Mouse (Mus musculus): ENCODE results near the gene Egfl8.

The Egfl8 gene

DNA sequence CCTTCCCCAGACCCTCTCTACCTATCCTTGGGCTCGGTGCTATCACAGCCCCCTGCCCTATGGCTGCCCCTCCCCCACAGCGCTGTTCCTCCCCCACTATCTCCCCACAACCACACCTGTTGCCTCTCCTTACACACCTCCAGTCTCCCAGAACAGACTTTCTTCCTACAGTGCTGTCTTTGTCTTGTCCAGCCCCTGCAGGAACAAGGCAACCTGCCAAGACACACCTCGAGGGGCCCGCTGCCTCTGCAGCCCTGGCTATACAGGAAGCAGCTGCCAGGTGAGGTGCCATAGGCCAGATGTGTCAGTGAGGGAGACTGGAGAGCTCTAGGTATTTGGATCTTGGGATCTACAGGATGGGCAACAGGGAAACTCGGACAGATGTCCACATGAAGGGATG lies 39.2 kb downstream of the Egfl8 start:
- no peak for DNase-seq (ENCODE audit: low spot score)

DNA sequence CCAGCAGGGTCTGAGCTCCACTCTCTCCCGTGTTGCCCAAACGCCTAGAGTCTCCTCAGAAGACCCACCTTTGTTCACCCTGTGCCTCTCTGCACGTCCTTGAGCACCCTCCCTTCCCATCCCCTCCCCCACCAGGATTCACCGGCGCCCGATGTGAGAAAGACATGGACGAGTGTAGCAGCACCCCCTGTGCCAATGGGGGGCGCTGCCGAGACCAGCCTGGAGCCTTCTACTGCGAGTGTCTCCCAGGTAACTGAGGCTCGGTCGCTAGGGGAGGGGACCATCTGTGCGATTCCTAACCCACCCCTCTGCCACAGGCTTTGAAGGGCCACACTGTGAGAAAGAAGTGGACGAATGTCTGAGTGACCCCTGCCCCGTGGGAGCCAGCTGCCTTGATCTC lies 43.4 kb downstream of the Egfl8 start:
- DNase-seq (ENCODE audit: low spot score): no peak

DNA sequence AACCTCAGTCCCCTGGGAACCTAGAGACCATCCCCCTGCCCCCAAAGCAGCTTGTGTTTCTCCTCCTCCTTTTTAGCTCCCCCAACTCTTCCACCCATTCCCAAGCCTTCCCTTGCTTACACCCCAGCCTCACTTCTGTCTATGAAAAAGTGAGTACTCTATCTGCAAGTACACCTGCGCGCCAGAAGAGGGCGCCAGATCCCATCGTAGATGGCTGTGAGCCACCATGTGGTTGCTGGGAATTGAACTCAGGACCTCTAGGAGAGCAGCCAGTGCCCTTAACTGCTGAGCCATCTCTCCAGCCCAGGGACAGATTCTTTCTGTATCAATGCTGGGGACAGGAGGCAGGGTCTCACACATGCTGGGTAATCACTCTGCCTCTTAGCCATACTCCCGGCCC lies 43.9 kb downstream of the Egfl8 start:
- no peak for DNase-seq (ENCODE audit: low spot score)

DNA sequence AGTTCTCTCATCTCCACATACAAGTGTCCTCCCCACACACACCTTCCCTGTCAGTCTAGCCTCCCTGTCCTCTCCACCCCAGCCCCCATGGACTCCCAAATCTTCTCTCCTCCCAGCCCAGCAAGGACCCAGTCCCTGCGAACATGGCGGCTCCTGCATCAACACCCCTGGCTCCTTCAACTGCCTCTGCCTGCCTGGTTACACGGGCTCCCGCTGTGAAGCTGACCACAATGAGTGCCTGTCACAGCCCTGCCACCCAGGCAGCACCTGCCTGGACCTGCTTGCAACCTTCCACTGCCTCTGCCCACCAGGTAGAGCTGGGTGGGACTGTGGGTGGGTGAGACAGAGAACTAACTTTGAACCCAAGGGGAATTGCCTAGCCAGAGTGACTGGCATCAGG lies 45.9 kb downstream of the Egfl8 start:
- DNase-seq (ENCODE audit: low spot score): no peak

DNA sequence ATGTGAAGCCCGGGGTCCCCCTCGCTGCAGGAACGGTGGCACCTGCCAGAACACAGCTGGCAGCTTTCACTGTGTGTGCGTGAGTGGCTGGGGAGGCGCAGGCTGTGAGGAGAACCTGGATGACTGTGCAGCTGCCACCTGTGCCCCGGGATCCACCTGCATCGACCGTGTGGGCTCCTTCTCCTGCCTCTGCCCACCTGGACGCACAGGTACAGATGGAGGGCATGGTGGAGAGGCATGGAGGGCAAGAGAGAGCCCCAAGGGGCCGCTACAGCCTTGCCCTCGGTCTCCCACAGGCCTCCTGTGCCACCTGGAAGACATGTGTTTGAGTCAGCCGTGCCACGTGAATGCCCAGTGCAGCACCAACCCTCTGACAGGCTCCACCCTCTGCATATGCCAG lies 47.4 kb downstream of the Egfl8 start:
- no peak for DNase-seq (ENCODE audit: low spot score)

DNA sequence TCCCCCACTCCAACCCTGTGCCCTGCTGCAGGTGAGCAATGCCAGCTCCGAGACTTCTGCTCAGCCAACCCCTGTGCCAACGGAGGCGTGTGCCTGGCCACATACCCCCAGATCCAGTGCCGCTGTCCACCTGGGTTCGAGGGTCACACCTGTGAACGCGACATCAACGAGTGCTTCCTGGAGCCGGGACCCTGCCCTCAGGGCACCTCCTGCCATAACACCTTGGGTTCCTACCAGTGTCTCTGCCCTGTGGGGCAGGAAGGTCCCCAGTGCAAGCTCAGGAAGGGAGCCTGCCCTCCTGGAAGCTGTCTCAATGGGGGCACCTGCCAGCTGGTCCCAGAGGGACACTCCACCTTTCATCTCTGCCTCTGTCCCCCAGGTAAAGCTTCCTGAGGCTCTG lies 48.5 kb downstream of the Egfl8 start:
- DNase-seq (ENCODE audit: low spot score): no peak

DNA sequence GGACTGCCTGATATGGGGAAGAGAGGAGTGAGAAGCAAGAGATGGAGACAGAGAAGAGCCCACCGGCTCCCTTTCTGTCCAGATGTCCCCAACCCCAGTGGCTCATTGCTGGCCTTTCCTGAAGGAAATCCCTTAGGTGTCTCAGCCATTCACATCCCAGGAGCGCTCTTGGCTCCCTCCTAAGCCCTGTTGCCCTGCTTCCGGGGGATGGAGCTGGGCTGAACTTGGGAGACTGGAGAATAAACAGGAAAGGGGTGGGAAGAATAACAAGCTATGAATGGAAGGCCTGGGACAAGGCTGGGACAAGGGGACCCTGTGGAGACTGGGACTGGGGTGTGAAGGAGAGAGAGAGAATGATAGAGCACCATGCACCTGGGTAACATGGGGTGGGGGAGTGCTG lies 51.0 kb downstream of the Egfl8 start:
- DNase-seq (ENCODE audit: low spot score): no peak

DNA sequence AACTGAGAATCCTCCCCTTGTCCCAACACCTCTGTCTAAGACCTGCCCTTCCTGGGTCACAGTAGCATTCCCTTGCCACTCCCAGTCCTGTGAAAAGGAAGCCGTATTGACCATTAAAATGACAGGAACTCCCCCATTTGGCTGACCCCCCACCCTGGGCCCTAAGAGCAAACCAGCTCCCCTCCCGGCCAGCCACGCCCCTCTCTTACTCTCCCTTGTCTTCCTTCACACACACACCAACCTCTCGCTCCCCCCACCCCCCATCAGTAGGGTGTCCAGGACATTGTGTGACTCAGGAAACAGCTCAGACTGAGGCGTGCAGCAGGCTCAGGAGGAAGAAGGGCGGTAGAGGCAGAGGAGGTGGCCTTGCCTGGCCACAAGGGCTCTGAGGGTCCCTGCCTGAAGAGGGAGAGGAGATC lies 51.8 kb downstream of the Egfl8 start, which contains the start of gene Notch4:
Gene Notch4 (plus strand): TSS at position 266 of the 419 bp plus-strand sequence.
- DNase-seq (ENCODE audit: low spot score): no peak

DNA sequence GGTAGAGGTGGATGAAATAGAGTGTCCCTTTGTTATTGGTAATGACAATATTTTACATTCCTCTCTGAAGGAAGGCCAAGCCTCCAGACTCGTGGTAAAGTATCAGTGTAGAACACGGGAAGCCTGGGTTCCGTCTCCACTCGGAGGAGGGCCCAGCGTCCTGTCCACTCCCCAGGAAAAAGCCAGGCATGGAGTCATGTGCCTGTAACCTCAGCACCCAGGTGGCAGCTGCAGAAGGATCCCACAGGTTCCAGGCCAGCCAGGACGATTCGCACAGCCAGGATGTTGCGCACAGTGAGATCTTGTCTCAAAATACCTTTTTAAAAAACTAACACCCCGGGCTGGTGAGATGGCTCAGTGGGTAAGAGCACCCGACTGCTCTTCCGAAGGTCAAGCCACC lies 52.4 kb downstream of the Egfl8 start:
- no peak for DNase-seq (ENCODE audit: low spot score)
